Mouse (Mus musculus): ENCODE results near the gene Gbx2. TPM values are rescaled to one million over a fixed set of nuclear protein-coding genes. Genes with fewer than 3 reads are reported as not detected.
A peak's percentile ranks its signal among the peaks of the same experiment; 100 is the strongest.

Gene Gbx2
- polyA plus RNA-seq, 1 experiment: 2.1 TPM

GRCm38 (mm10) chr1:89940961-89941524 is 10.1 kb upstream of the Gbx2 start:
- WGBS: 29% methylated on average over 15 of the region's 15 CpGs
- DNase-seq: no peak
- TF ChIP-seq CTCF (IDR thresholded peaks at IDR 0.05; ENCODE audit: borderline replicate concordance, insufficient read depth, low read depth, low read length) (no peak), POLR2A (IDR thresholded peaks at IDR 0.05; ENCODE audit: borderline replicate concordance, insufficient read depth, low read length) (no peak)
- peaks cover 5% of the 10 kb centered on the region for H3K4me1 ChIP-seq (ENCODE audit: control insufficient read depth, insufficient read depth, low read length)
- no peak overlapping the region for H3K27ac ChIP-seq (ENCODE audit: insufficient read depth, low read length)
- peaks cover 14% of the 10 kb centered on the region; the same call in 1 of the 2 replicates for H3K27me3 ChIP-seq (ENCODE audit: control insufficient read depth, insufficient read depth, low read length)
- no peak overlapping the region for H3K4me3 ChIP-seq (replicated peaks; ENCODE audit: insufficient read depth, low read depth, low read length)

DNA sequence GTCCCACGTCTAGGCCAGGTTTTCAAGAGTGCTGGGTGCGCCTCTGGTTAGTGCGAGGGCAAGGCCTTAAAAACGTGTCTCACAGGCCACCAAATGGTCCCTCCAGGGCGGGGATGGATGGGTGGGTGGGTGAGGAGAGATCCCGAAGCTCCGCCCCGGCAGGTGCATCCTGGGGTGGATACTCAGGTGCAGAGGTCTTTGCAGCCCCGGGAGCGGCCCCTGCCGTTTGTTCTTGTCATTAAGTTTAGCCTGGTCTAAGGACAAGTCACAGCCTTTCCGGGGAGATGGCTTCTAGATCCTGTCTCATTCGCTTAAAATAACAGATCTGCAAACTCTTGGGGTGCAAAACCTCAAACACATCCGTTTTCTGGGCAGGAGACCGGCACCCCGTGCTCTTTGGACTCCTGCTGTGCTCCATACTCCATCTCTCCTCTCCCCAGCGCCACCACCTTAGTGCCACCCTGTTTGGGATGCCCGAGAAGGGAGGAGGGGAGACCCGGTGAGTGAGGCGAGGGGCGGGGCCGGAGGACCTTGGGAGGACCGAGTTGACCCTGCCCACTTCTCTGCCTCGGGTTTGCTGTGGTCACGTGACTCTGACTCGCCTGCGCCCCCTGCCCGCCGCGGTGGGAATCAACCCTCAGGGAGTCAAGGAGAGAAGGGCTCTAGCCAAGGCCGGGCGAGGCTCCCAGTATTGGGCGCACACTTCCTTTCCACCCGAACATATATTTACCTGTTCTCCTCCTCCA is 9.2 kb upstream of the Gbx2 start:
- Histone ChIP-seq H3K27me3 (ENCODE audit: control insufficient read depth, insufficient read depth, low read length) (peaks cover 14% of the 10 kb centered on the region; the same call in 1 of the 2 replicates), H3K27ac (ENCODE audit: insufficient read depth, low read length) (no peak overlapping the region), H3K4me1 (ENCODE audit: control insufficient read depth, insufficient read depth, low read length) (peaks cover 5% of the 10 kb centered on the region), H3K4me3 (replicated peaks; ENCODE audit: insufficient read depth, low read depth, low read length) (no peak overlapping the region)
- DNase-seq: peak; percentile 32 to 53
- whole genome bisulfite sequencing: 10% methylated on average over 34 of the region's 34 CpGs
- no peak for TF ChIP-seq POLR2A (IDR thresholded peaks at IDR 0.05; ENCODE audit: borderline replicate concordance, insufficient read depth, low read length)
- TF ChIP-seq CTCF (IDR thresholded peaks at IDR 0.05; ENCODE audit: borderline replicate concordance, insufficient read depth, low read depth, low read length): peak; percentile 44; the same call in 1 of the 2 replicates

GRCm38 (mm10) chr1:89939596-89939960 is 8.6 kb upstream of the Gbx2 start:
- DNase-seq: no peak
- Histone ChIP-seq H3K27me3 (ENCODE audit: control insufficient read depth, insufficient read depth, low read length) (peaks cover 14% of the 10 kb centered on the region; the same call in 1 of the 2 replicates), H3K4me3 (replicated peaks; ENCODE audit: insufficient read depth, low read depth, low read length) (no peak overlapping the region), H3K27ac (ENCODE audit: insufficient read depth, low read length) (no peak overlapping the region), H3K4me1 (ENCODE audit: control insufficient read depth, insufficient read depth, low read length) (peaks cover 5% of the 10 kb centered on the region)
- WGBS: 44% methylated on average over 16 of the region's 16 CpGs
- no peak for TF ChIP-seq POLR2A (IDR thresholded peaks at IDR 0.05; ENCODE audit: borderline replicate concordance, insufficient read depth, low read length)
- TF ChIP-seq CTCF (IDR thresholded peaks at IDR 0.05; ENCODE audit: borderline replicate concordance, insufficient read depth, low read depth, low read length): no peak

GRCm38 (mm10) chr1:89938884-89939595 is 8.1 kb upstream of the Gbx2 start:
- no peak for TF ChIP-seq POLR2A (IDR thresholded peaks at IDR 0.05; ENCODE audit: borderline replicate concordance, insufficient read depth, low read length)
- peak; percentile 29; the same call in 1 of the 2 replicates for TF ChIP-seq CTCF (IDR thresholded peaks at IDR 0.05; ENCODE audit: borderline replicate concordance, insufficient read depth, low read depth, low read length)

GRCm38 (mm10) chr1:89935493-89936348 is 4.7 kb upstream of the Gbx2 start:
- 7% methylated on average over 28 of the region's 29 CpGs for WGBS
- peaks cover 7% of the 10 kb centered on the region; the same call in 1 of the 2 replicates for H3K27me3 ChIP-seq (ENCODE audit: control insufficient read depth, insufficient read depth, low read length)

More at GRCm38 (mm10) chr1:89938884-89939595, 8.1 kb upstream of the Gbx2 start:
- H3K27ac ChIP-seq (ENCODE audit: insufficient read depth, low read length): no peak overlapping the region
- WGBS: 44% methylated on average over 16 of the region's 16 CpGs
- H3K27me3 ChIP-seq (ENCODE audit: control insufficient read depth, insufficient read depth, low read length): peaks cover 14% of the 10 kb centered on the region; the same call in 1 of the 2 replicates
- DNase-seq: no peak
- no peak overlapping the region for H3K4me3 ChIP-seq (replicated peaks; ENCODE audit: insufficient read depth, low read depth, low read length)
- H3K4me1 ChIP-seq (ENCODE audit: control insufficient read depth, insufficient read depth, low read length): peaks cover 5% of the 10 kb centered on the region

DNA sequence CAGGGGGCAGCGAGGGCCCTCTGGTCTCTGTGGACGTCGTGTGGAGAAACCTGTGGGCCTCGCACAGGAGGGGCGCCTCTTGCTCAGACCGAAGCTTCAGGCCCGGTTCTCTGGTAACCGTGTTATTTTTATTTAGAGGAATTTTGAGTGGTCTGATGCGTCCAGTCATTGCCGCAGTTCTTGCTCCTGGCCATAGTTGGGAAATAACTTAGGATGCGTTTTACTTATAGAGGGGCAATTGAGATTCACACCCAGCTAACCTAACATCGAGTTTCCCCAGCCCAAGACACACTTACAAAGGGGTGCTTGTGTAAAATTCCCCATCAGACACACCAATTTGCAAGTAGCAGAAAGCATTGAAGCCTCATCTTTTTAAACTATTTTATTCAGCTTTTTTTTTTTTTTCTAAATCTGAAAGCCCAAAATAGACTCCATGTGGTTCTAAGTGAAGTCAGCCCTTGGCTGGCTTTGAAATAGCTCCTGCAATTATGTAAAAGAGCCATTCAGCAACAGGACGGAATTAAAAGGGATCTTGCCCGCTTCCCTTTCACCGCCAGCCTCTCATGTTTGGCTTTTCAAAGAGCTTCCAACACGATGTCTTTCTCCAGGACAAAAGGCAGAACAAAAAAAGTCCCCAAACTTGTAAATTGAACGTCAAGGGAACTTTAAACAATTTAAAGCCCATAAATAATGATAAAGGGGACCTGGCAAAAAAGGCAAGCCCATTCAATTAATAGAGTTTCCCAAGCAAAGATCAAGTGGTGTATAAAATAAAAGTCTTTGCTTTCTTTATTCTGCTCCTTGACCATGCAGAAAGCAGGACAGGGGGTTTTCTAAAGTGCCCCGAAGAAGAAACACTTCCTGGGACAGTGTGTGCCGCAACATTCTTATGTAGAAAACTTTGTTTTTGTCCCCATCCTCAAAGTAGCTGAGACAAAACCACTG is 3.6 kb upstream of the Gbx2 start:
- Histone ChIP-seq H3K4me3 (replicated peaks; ENCODE audit: insufficient read depth, low read depth, low read length) (no peak overlapping the region), H3K27me3 (ENCODE audit: control insufficient read depth, insufficient read depth, low read length) (peaks cover 6% of the 10 kb centered on the region; the same call in 1 of the 2 replicates), H3K27ac (ENCODE audit: insufficient read depth, low read length) (no peak overlapping the region)

More at GRCm38 (mm10) chr1:89935493-89936348, 4.7 kb upstream of the Gbx2 start:
- H3K4me3 ChIP-seq (replicated peaks; ENCODE audit: insufficient read depth, low read depth, low read length): no peak overlapping the region
- no peak for DNase-seq
- H3K4me1 ChIP-seq (ENCODE audit: control insufficient read depth, insufficient read depth, low read length): no peaks in the 10 kb centered on the region
- no peak for TF ChIP-seq CTCF (IDR thresholded peaks at IDR 0.05; ENCODE audit: borderline replicate concordance, insufficient read depth, low read depth, low read length)
- TF ChIP-seq POLR2A (IDR thresholded peaks at IDR 0.05; ENCODE audit: borderline replicate concordance, insufficient read depth, low read length): no peak
- H3K27ac ChIP-seq (ENCODE audit: insufficient read depth, low read length): no peak overlapping the region

More for the DNA sequence above, 3.6 kb upstream of the Gbx2 start:
- H3K4me1 ChIP-seq (ENCODE audit: control insufficient read depth, insufficient read depth, low read length): no peaks in the 10 kb centered on the region; the same call in 1 of the 2 replicates
- no peak for DNase-seq
- WGBS: 8% methylated on average over 19 of the region's 19 CpGs
- TF ChIP-seq POLR2A (IDR thresholded peaks at IDR 0.05; ENCODE audit: borderline replicate concordance, insufficient read depth, low read length) (no peak), CTCF (IDR thresholded peaks at IDR 0.05; ENCODE audit: borderline replicate concordance, insufficient read depth, low read depth, low read length) (no peak)
